Mouse (Mus musculus) MEL (cell line): ENCODE data around the gene Daam2.

Experiments
- BHLHE40 ChIP-seq: IDR thresholded peaks from 2 replicates; pipeline ENCODE4 v1.6.1; 2012; ENCODE audit warnings: low read depth, mild to moderate bottlenecking, inconsistent platforms, low read length, improper control_type of control experiment, borderline replicate concordance
- CTCF ChIP-seq, 3 experiments: IDR thresholded peaks in 2 of 3; conservative IDR thresholded peaks in 1 of 3; 2 replicates each; pipeline ENCODE4 v1.5.1; 2011 to 2012; ENCODE audit warnings: low read length in 3 of 3, low read depth in 2 of 3, mild to moderate bottlenecking in 2 of 3, improper control_type of control experiment in 1 of 3, inconsistent platforms in 1 of 3, mixed read lengths in 1 of 3, moderate library complexity in 1 of 3; ENCODE audit not compliant: control insufficient read depth in 1 of 3, insufficient read depth in 1 of 3, poor library complexity in 1 of 3, severe bottlenecking in 1 of 3
- ELF1 ChIP-seq: IDR thresholded peaks from 2 replicates; pipeline ENCODE4 v1.6.1; 2014; ENCODE audit warnings: low read depth, mild to moderate bottlenecking, inconsistent platforms, low read length, improper control_type of control experiment, moderate library complexity
- GATA1 ChIP-seq: IDR thresholded peaks from 2 replicates; pipeline ENCODE4 v1.6.1; 2011; ENCODE audit warnings: low read depth, low read length, improper control_type of control experiment
- HCFC1 ChIP-seq: IDR thresholded peaks from 2 replicates; pipeline ENCODE4 v1.6.1; 2012; ENCODE audit warnings: low read depth, mild to moderate bottlenecking, inconsistent platforms, low read length, improper control_type of control experiment, moderate library complexity
- MAFK ChIP-seq: IDR thresholded peaks from 2 replicates; pipeline ENCODE4 v1.6.1; 2011; ENCODE audit warnings: low read depth, mild to moderate bottlenecking, low read length, improper control_type of control experiment, borderline replicate concordance
- MAZ ChIP-seq: IDR thresholded peaks from 2 replicates; pipeline ENCODE4 v1.6.1; 2012; ENCODE audit warnings: low read depth, mild to moderate bottlenecking, inconsistent platforms, low read length, improper control_type of control experiment
- NELFE ChIP-seq: IDR thresholded peaks from 2 replicates; pipeline ENCODE4 v1.6.1; 2011; ENCODE audit warnings: low read depth, low read length, improper control_type of control experiment
- POLR2A ChIP-seq, 2 experiments: IDR thresholded peaks; 2 replicates each; pipeline ENCODE4 v1.6.1; 2011 to 2012; ENCODE audit warnings: low read length in 2 of 2, mild to moderate bottlenecking in 2 of 2, control low read depth in 1 of 2, improper control_type of control experiment in 1 of 2, low read depth in 1 of 2, moderate library complexity in 1 of 2; ENCODE audit not compliant: control insufficient read depth in 1 of 2, insufficient read depth in 1 of 2, poor library complexity in 1 of 2
- RCOR1 ChIP-seq: IDR thresholded peaks from 2 replicates; pipeline ENCODE4 v1.6.1; 2012; ENCODE audit warnings: low read depth, mild to moderate bottlenecking, inconsistent platforms, low read length, improper control_type of control experiment
- SIN3A ChIP-seq: IDR thresholded peaks from 2 replicates; pipeline ENCODE4 v1.6.1; 2012; ENCODE audit warnings: low read length, improper control_type of control experiment, inconsistent platforms
- USF2 ChIP-seq, 2 experiments: IDR thresholded peaks; 2 replicates each; pipeline ENCODE4 v1.6.1; 2011 to 2012; ENCODE audit warnings: improper control_type of control experiment in 2 of 2, low read length in 2 of 2, borderline replicate concordance in 1 of 2, inconsistent platforms in 1 of 2, low read depth in 1 of 2, mild to moderate bottlenecking in 1 of 2; ENCODE audit not compliant: insufficient read depth in 1 of 2
- ZMIZ1 ChIP-seq: IDR thresholded peaks from 2 replicates; pipeline ENCODE4 v1.6.1; 2012; ENCODE audit warnings: low read depth, mild to moderate bottlenecking, inconsistent platforms, low read length, improper control_type of control experiment, moderate library complexity
- ZNF384 ChIP-seq: IDR thresholded peaks from 2 replicates; pipeline ENCODE4 v1.6.1; 2012; ENCODE audit warnings: low read depth, mild to moderate bottlenecking, inconsistent platforms, low read length, improper control_type of control experiment

GRCm38 (mm10) chr17:49484435-49484834, 79.7 kb downstream of the Daam2 start:
- TF ChIP-seq CTCF (IDR thresholded peaks at IDR 0.05 in 2 of 3, conservative IDR thresholded peaks at IDR 0.05 in 1 of 3; ENCODE audit: control insufficient read depth in 1 of 3, insufficient read depth in 1 of 3, low read depth in 2 of 3, low read length in 3 of 3, poor library complexity in 1 of 3, severe bottlenecking in 1 of 3) (no peak), ZNF384 (no peak), ZMIZ1 (no peak), BHLHE40 (no peak), SIN3A (no peak), USF2 (IDR thresholded peaks at IDR 0.05; ENCODE audit: borderline replicate concordance in 1 of 2, insufficient read depth in 1 of 2, low read depth in 1 of 2, low read length in 2 of 2) (no peak), NELFE (no peak), HCFC1 (no peak), MAFK (no peak), POLR2A (IDR thresholded peaks at IDR 0.05; ENCODE audit: control insufficient read depth in 1 of 2, insufficient read depth in 1 of 2, low read depth in 1 of 2, low read length in 2 of 2, poor library complexity in 1 of 2) (no peak), MAZ (no peak), RCOR1 (no peak), GATA1 (no peak), ELF1 (no peak)
